Mouse (Mus musculus) limb, embryonic 13.5 days (tissue): Measurements from ENCODE around the gene Pgc. TPM values are rescaled to one million over a fixed set of nuclear protein-coding genes. Genes with fewer than 3 reads are reported as not detected.

ENCODE experiments used
- ATAC-seq: fragments of 200-750 bp; cut with Nextera tagmentation; 2 replicates; pipeline ENCODE4 v1.8.0; 2017; ENCODE audit warnings: low read depth, moderate number of reproducible peaks, moderate TSS enrichment; ENCODE audit not compliant: low FRiP score
- H3K27ac ChIP-seq: fragments of 300-500 bp; sonication (generic); 2 replicates; pipeline ENCODE4 v1.5.1; 2015; ENCODE audit warnings: inconsistent platforms, mild to moderate bottlenecking, moderate library complexity
- H3K27me3 ChIP-seq: fragments of 300-500 bp; sonication (generic); 2 replicates; pipeline ENCODE4 v1.6.1; 2015; ENCODE audit warnings: mild to moderate bottlenecking, inconsistent platforms
- H3K36me3 ChIP-seq: fragments of 300-500 bp; sonication (generic); 2 replicates; pipeline ENCODE4 v1.6.1; 2015; ENCODE audit warnings: inconsistent platforms, mild to moderate bottlenecking, moderate library complexity
- H3K4me1 ChIP-seq: fragments of 300-500 bp; sonication (generic); 2 replicates; pipeline ENCODE4 v1.6.1; 2015; ENCODE audit warnings: inconsistent platforms
- H3K4me2 ChIP-seq: fragments of 300-500 bp; sonication (generic); replicated peaks from 2 replicates; pipeline ENCODE4 v1.6.1; 2015; ENCODE audit warnings: inconsistent platforms, mild to moderate bottlenecking, moderate library complexity
- H3K4me3 ChIP-seq: fragments of 300-500 bp; sonication (generic); 2 replicates; pipeline ENCODE4 v1.5.1; 2015; ENCODE audit warnings: moderate library complexity, mild to moderate bottlenecking, inconsistent platforms
- H3K9ac ChIP-seq: fragments of 300-500 bp; sonication (generic); 2 replicates; pipeline ENCODE4 v1.6.1; 2015; ENCODE audit warnings: mild to moderate bottlenecking, inconsistent platforms
- H3K9me3 ChIP-seq: fragments of 300-500 bp; sonication (generic); 2 replicates; pipeline ENCODE4 v1.6.1; 2016; ENCODE audit warnings: inconsistent platforms
- WGBS: fragments of 180-500 bp; shearing (Covaris S2); methylation state at CpG from one replicate; pipeline ENCODE4 v1.1.7; 2015; 5-methylcytosine and 5-hydroxymethylcytosine counted together
- polyA plus RNA-seq: library from polyadenylated mRNA; unstranded; fragments of >200 nt; fragmentation: Nextera tagmentation; extraction: Ambion mirVana; gene quantifications from 2 replicates; pipeline ENCODE4 v1.2.1, GENCODE M21; 2015

Pgc gene
- 0.14 and 0.43 TPM in 2 replicates for polyA plus RNA-seq

DNA sequence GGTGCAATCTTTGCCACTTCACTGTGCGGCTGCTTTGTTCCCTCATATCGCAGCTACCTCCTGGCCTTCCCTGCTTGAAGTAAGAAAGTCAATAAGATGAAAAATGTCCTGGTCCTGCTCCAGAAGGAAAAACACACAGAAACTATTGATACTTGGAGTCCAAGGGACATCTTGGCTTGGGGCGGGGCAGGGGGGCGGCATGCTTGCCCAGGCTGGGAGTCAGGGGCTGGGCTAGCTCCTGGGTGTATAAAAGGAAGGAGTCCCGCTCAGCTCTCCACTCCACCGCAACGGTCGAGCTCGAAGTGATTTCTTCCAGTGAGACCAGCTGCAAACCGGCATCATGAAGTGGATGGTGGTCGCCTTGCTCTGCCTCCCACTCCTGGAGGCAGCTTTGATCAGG is at the start of gene Pgc:
TSS of gene Pgc (plus strand) at position 277 of the 400 bp plus-strand sequence.
- H3K9ac ChIP-seq = no peak within 1 kb of the TSS

DNA sequence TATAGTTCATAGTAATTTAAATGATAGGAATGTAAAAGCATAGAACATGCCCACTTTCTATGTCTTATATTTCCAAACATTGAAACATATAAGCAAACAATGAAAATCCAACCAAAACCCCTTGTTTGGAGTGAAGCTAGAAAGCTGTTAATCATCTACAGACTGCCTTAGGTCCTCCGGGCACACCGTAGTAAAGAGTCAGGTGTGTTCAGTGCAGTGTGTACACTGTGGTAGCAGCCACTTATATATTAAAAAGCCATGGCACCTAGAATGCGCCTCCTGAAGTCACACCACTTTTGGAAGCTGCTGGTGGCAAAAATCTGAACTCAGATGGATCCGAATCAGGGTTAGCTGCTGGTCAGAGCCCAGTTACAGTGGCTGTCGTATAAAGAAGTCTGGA is 48.4 kb upstream of the Pgc start:
- no peak overlapping the region for H3K4me3 ChIP-seq
- no peak overlapping the region for H3K9ac ChIP-seq
- no peak for ATAC-seq
- no peak overlapping the region for H3K4me2 ChIP-seq
- no peak overlapping the region for H3K27ac ChIP-seq
- H3K36me3 ChIP-seq = peaks cover 64% of the 10 kb centered on the region
- 87% methylated on average over 5 of the region's 5 CpGs for WGBS
- H3K4me1 ChIP-seq = peaks cover under 1% of the 10 kb centered on the region
- H3K27me3 ChIP-seq = peaks cover 1% of the 10 kb centered on the region
- no peaks in the 10 kb centered on the region for H3K9me3 ChIP-seq

More for the DNA sequence above, at the start of gene Pgc:
- no peak for ATAC-seq
- H3K4me1 ChIP-seq = no peaks in the 10 kb centered on the region
- H3K36me3 ChIP-seq = no peaks in the 10 kb centered on the region
- H3K27me3 ChIP-seq = no peaks in the 10 kb centered on the region
- H3K4me3 ChIP-seq = no peak within 1 kb of the TSS
- no peak within 1 kb of the TSS for H3K27ac ChIP-seq
- 74% methylated on average over 11 of the region's 11 CpGs for WGBS
- no peaks in the 10 kb centered on the region for H3K9me3 ChIP-seq
- no peak within 1 kb of the TSS for H3K4me2 ChIP-seq

DNA sequence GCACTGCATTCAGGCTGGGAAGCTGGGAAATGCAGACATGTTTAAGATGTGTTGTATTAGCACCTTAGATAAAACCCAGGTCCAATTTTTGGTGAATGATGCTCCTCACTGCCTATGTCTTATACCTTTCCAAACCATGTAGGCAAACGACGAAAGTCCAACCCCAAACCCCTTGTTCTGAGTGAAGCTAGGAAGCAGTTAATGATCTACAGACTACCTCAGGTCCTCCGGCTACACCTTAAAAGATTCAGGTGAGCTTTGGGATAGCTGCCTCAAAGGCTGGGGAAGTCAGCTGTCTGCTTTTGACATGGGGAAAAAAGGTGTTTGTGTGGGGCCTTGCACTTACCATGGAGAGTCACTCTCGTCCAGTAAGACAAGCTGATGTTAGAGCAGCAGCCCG is 47.9 kb upstream of the Pgc start:
- H3K36me3 ChIP-seq = peaks cover 67% of the 10 kb centered on the region
- H3K4me1 ChIP-seq = no peaks in the 10 kb centered on the region
- H3K4me2 ChIP-seq = no peak overlapping the region
- H3K27ac ChIP-seq = no peak overlapping the region
- H3K9me3 ChIP-seq = no peaks in the 10 kb centered on the region
- H3K27me3 ChIP-seq = no peaks in the 10 kb centered on the region
- no peak overlapping the region for H3K4me3 ChIP-seq
- WGBS = 88% methylated on average over 5 of the region's 5 CpGs
- H3K9ac ChIP-seq = no peak overlapping the region
- ATAC-seq = no peak

DNA sequence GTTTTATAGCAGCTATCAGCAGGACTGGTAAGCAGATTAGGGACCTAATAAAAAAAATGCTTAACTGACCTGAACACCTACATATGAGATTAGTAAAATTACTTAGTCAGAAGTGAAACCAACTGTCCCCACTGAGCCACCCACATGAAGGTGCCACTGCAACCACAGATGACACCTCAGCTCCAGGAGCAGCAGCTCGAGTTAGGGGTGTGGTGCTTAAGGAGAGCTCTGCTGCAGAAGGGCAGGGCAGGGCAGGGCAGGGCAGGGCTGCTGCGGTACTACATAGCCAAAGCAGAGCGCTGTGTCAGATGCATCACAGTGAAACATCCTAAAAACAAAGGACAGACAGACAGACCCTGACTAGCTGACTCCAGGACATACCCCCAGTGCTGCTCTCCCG is 43.8 kb upstream of the Pgc start:
- Histone ChIP-seq H3K4me3 (no peak overlapping the region), H3K4me1 (peaks cover 9% of the 10 kb centered on the region), H3K27me3 (no peaks in the 10 kb centered on the region), H3K9me3 (no peaks in the 10 kb centered on the region), H3K27ac (no peak overlapping the region), H3K36me3 (peaks cover 76% of the 10 kb centered on the region), H3K9ac (no peak overlapping the region), H3K4me2 (no peak overlapping the region)
- WGBS = 78% methylated on average over 4 of the region's 4 CpGs
- no peak for ATAC-seq

DNA sequence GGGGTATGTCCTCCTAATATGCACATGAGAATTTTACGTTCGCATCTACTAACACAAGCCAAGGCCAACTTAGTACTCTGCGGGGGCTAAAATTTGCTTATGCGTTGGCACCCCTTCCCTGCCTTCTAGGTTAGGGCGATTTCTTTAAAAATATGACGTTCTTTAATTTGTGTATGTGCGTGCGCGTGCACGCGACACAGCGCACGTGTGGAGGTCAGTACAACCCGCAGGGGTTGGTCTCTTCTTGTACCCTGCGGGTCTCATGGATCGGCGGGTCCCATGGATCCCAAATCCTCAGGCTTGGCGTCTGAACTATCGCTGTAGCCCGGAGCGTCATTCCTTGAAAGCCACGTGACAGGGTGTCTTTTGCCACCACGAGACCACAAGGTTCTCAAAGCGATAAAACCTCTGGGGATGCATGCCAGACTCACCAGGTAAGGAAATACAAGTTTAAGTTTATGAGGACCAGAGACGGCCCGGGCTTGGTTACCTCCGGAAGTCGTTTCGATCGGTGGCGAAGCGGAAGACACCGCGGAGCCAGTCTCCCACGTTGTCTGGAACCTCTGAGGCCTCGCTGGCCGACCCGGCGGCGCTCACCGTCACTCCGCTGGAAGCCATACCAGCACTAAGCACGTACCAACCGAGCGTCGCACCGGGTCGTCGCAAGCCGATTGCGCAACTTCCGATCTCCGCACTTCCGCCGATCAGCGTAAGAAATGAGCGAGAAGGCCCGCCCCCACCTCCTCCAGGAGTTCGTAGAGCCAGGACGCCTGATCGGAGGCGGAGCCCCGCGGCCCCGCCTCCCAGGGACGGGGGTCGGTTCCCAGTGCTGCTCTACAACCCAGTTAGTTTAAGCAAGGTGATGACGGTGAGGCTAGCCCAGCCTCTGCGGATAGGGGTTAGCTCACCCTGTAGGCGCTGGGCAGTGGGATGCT is 39.0 kb upstream of the Pgc start:
- peak overlapping the region; percentile 89 for H3K4me3 ChIP-seq
- H3K27ac ChIP-seq = peak overlapping the region; percentile 73; the same call in 1 of the 2 replicates
- peaks cover 34% of the 10 kb centered on the region for H3K36me3 ChIP-seq
- peak overlapping the region; percentile 83 for H3K9ac ChIP-seq
- peaks cover 24% of the 10 kb centered on the region for H3K4me1 ChIP-seq
- peak; percentile 92 for ATAC-seq
- under 1% methylated on average over 70 of the region's 70 CpGs for WGBS
- 0 out of 2 replicates have a peak, but pooled peaks cover 1% of the 10 kb centered on the region for H3K27me3 ChIP-seq
- H3K4me2 ChIP-seq = peak overlapping the region; percentile 97
- H3K9me3 ChIP-seq = no peaks in the 10 kb centered on the region

DNA sequence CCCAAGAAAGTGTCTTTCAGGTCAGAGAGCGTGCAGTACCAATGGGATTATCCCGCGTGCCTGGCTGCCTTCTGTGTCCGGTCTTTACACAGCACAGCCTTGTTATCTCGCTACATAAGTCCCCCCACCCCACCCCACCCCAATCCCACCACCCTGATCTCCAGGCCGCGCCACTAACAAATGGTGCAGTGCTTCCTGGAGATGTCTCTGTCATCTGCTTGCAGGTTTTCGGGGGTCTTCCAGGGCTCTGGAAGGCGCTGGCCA is 38.4 kb upstream of the Pgc start, which contains the start of gene Tomm6:
TSS of gene Tomm6 (minus strand) at position 43 of the 264 bp plus-strand sequence.
- Histone ChIP-seq H3K4me1 (peaks cover 24% of the 10 kb centered on the region), H3K27ac (peak within 1 kb of the TSS; percentile 73; the same call in 1 of the 2 replicates), H3K4me2 (peak within 1 kb of the TSS; percentile 97), H3K9ac (peak within 1 kb of the TSS; percentile 83), H3K36me3 (peaks cover 28% of the 10 kb centered on the region), H3K4me3 (peak within 1 kb of the TSS; percentile 89), H3K9me3 (no peaks in the 10 kb centered on the region), H3K27me3 (0 out of 2 replicates have a peak, but pooled peaks cover 7% of the 10 kb centered on the region)
- ATAC-seq = no peak
- WGBS = under 1% methylated on average over 9 of the region's 9 CpGs

DNA sequence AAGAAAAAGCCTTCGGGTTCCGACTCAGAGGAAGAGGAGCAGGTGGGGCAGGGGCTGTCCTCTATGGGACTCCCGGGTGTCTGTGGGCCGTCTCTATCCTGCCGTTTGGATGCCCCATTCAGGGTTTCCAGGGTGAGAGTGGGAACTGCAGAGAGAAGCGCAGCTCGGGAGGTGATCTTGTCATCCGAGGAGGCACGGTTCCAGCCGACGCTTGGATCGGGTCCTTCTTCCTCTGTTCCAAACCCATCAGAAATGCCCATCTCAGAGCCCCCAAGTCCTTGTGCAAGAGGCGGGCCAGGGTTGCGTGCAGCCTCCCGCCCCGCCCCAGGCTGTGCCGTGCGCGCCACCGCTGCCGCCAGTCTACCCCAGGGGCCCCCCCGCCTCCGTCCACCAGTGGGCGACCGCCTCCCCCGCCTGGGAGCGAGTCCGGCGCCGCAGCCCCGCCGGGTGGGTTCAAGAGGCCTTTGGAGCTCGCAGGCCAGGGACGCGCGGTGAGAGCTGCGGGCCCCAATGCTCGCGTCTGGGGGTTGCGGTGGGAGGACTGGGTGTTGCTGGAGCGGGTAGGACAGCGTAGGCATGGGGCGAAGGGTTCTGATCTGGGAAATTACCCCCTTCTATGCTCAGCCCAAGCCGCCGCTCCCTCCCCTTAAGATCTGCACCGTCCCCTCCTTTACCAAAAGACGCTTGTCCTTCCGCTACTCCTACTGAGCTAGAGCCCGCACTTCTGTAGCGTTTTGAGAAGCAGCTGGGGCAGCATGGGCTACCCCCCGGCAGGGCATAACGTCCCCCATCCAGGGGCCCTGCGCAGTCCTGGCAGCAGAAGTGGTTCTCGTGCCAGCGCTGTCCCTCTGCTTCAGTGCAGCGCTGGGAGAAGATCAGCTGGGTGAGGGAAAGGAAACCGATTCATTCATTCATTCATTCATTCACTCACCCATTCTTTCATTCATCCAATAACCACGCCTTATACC is 37.8 kb upstream of the Pgc start, which contains the start of gene Frs3:
TSS of gene Frs3 (plus strand) at position 423 of the 968 bp plus-strand sequence.
- Histone ChIP-seq H3K4me1 (peaks cover 27% of the 10 kb centered on the region), H3K9me3 (no peaks in the 10 kb centered on the region), H3K4me2 (peak within 1 kb of the TSS; percentile 97), H3K9ac (peak within 1 kb of the TSS; percentile 83), H3K4me3 (peak within 1 kb of the TSS; percentile 89), H3K36me3 (peaks cover 25% of the 10 kb centered on the region), H3K27me3 (0 out of 2 replicates have a peak, but pooled peaks cover 9% of the 10 kb centered on the region), H3K27ac (peak within 1 kb of the TSS; percentile 73; the same call in 1 of the 2 replicates)
- 1% methylated on average over 58 of the region's 58 CpGs for WGBS
- ATAC-seq = peak; percentile 60

DNA sequence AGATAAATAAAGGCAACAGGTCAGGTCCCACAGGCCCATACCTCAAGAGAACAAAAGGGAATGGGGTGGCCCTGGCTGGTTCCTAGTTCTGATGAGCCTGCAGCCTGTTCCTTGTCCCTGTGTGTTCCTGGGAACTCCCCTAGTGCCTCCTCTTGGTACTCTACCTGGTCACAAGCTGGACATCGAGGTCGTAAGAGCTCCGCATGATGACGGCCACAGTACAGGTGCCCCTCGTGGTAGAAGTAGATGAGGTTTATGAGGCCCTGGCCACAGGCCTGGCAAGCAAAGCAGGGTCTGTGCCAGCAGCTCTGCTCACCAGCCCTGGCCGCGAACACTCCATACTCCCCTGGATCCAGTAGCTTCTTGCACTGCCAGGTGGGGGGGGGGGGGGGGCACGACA is 36.7 kb upstream of the Pgc start:
- H3K4me3 ChIP-seq = peak overlapping the region; percentile 89
- no peaks in the 10 kb centered on the region for H3K9me3 ChIP-seq
- no peak overlapping the region for H3K9ac ChIP-seq
- H3K27ac ChIP-seq = no peak overlapping the region
- H3K27me3 ChIP-seq = 0 out of 2 replicates have a peak, but pooled peaks cover 9% of the 10 kb centered on the region
- H3K36me3 ChIP-seq = peaks cover 15% of the 10 kb centered on the region
- WGBS = 69% methylated on average over 8 of the region's 8 CpGs
- ATAC-seq = no peak
- H3K4me1 ChIP-seq = peaks cover 33% of the 10 kb centered on the region
- peak overlapping the region; percentile 97 for H3K4me2 ChIP-seq

DNA sequence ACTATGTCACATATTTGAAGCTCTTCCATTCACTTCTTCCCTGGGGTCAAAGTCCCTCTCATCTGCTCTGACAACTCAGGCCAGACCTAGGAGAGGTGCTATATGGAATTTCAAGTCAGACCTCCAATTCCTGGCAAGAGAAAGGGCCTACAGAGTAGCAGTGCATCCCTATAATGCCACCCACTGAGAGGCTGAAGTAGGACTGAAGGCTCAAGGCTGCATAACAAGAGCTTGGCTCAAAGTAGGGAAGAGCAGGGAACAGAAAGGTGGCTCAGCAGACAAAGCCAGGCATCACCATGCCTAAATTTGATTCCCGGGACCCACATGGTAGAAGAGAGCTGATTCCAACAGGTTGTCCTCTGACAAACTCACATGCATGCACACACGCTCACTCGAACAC is 35.0 kb upstream of the Pgc start:
- H3K27me3 ChIP-seq = 0 out of 2 replicates have a peak, but pooled peaks cover 9% of the 10 kb centered on the region
- H3K9ac ChIP-seq = no peak overlapping the region
- H3K4me1 ChIP-seq = peaks cover 37% of the 10 kb centered on the region
- no peak overlapping the region for H3K4me3 ChIP-seq
- no peaks in the 10 kb centered on the region for H3K9me3 ChIP-seq
- no peak overlapping the region for H3K4me2 ChIP-seq
- no peak for ATAC-seq
- no peak overlapping the region for H3K27ac ChIP-seq
- WGBS = 89% methylated on average over 3 of the region's 3 CpGs
- H3K36me3 ChIP-seq = 0 out of 2 replicates have a peak, but pooled peaks cover 3% of the 10 kb centered on the region

DNA sequence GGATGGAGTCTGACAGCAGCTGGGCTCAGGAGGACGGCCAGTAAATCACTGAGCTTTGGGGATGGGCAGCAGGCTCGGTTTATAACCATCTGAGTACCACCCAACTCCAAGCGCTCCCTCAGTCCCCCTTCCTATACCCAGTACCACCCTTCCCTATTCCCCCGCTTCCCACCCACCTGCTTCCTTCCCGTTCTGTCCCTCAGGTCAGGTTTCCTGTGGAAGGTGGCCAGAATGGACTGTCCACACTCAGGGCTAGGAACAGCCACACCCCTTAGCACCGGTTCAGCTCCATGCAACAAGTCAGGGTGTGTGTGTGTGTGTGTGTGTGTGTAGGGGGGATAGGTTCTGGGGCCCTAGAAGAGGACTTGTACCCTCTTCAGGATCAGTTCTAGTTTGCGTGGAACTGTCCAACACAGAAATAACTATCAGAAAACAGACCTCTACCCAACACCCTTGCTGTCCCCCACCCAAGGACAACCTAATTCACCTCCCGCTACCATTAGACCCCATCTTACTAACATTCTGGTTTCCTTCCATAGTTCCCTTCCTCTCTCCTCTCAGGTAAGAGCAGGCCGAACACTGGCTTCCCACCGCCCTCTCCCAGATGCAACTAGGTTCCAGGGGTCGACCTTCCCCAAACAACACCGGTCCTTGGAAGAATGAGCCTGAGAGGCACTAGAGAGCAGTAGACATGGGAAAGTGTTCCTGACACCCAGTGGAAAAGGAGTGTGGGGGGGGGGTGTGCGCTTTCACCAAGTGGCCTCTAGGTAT is 32.8 kb upstream of the Pgc start:
- Histone ChIP-seq H3K27ac (peak overlapping the region; percentile 34; the same call in 1 of the 2 replicates), H3K4me1 (peaks cover 29% of the 10 kb centered on the region), H3K36me3 (peaks cover 13% of the 10 kb centered on the region), H3K9ac (peak overlapping the region; percentile 86), H3K4me2 (peak overlapping the region; percentile 70), H3K9me3 (no peaks in the 10 kb centered on the region), H3K4me3 (peak overlapping the region; percentile 79), H3K27me3 (0 out of 2 replicates have a peak, but pooled peaks cover 9% of the 10 kb centered on the region)
- ATAC-seq = no peak
- 33% methylated on average over 13 of the region's 13 CpGs for WGBS

DNA sequence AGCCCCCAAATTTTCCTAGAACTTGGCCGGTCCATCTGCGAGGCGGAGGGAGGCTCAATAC is 32.4 kb upstream of the Pgc start, which contains the start of gene Gm21981:
TSS of gene Gm21981 (minus strand) at position 14 of the 61 bp plus-strand sequence.
- H3K4me3 ChIP-seq = peak within 1 kb of the TSS; percentile 79
- 0 out of 2 replicates have a peak, but pooled peaks cover 9% of the 10 kb centered on the region for H3K27me3 ChIP-seq
- no peak for ATAC-seq
- H3K4me2 ChIP-seq = peak within 1 kb of the TSS; percentile 70
- no peaks in the 10 kb centered on the region for H3K9me3 ChIP-seq
- 0% methylated on average over 3 of the region's 3 CpGs for WGBS
- H3K9ac ChIP-seq = peak within 1 kb of the TSS; percentile 86
- H3K36me3 ChIP-seq = peaks cover 17% of the 10 kb centered on the region
- peaks cover 27% of the 10 kb centered on the region for H3K4me1 ChIP-seq
- H3K27ac ChIP-seq = peak within 1 kb of the TSS; percentile 34; the same call in 1 of the 2 replicates
